Mouse (Mus musculus): ENCODE measurements around the gene Gprasp2.
"Not testable (repeated sequence)": the region's sequence is repeated elsewhere in the genome, so short reads cannot be mapped to it uniquely, and the experiment has no call there.

GRCm38 (mm10) chrX:135797212-135797644, 41.6 kb upstream of the Gprasp2 start, which contains the start of gene Bhlhb9:
- not testable (repeated sequence) for TF ChIP-seq POLR2A (IDR thresholded peaks at IDR 0.05; ENCODE audit: extremely low read depth, insufficient read depth, low read length)
- peak; percentile 5; the same call in 1 of the 2 replicates for TF ChIP-seq CTCF (IDR thresholded peaks at IDR 0.05; ENCODE audit: low read depth, low read length)

All from liver, adult 2 months (tissue).